Mouse (Mus musculus): ENCODE results near the gene Fgfr2.

GRCm38 (mm10) chr7:132573205-132573604 lies 549.9 kb downstream of the Fgfr2 start:
- TF ChIP-seq CTCF (IDR thresholded peaks at IDR 0.05; ENCODE audit: low read depth), result no peak
- no peak for TF ChIP-seq EP300 (IDR thresholded peaks at IDR 0.05; ENCODE audit: low read depth)

Measured in liver, postnatal 0 days (tissue).